Mouse (Mus musculus): Measurements from ENCODE around the gene Tuft1.

GRCm38 (mm10) chr3:94622550-94622949, 36.1 kb downstream of the Tuft1 start:
- TF ChIP-seq CTCF (IDR thresholded peaks at IDR 0.05; ENCODE audit: insufficient read depth, low read depth, low read length) (no peak), POLR2A (IDR thresholded peaks at IDR 0.05; ENCODE audit: insufficient read depth, low read depth, low read length) (no peak)

All from olfactory bulb, adult 2 months (tissue).